8 mouse cellular contexts compared by ENCODE assay signal in the genomic region with DNA sequence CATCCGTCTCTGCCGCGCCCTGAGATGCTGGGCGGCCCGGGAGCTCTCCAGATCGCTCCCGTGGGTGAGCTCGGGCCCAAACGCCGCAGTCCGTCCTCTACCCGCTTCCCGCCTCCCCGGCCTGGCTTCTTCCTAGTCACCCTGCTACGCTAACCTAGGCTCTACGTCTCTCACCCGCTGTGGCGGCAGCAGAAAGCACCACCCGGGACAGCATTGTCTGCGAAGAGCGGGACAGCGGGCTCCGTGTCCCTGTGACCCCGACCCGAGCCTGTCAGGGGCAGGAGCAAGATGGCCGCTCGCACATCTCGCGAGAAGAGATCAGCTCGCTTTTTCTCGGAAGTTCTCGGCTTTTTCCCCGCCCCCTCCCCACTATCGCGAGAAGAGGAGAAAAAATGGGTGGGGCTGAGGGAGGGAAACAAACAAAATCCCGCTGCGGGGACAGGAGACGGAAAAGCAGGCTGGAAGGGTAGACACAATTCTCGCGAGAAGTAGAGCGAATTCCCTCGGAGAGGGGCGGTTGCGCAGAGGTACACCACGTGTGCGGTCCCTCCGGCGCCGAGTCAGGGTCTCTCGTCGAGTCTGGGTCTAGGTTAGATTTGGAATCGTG. TPM values are rescaled to one million over a fixed set of nuclear protein-coding genes. Genes with fewer than 3 reads are reported as not detected.
DNase-seq lines count a peak whose midpoint lies in the region; ATAC-seq lines count a peak whose summit lies in the region.

A gene (plus strand): TSS at position 396 of the 607 bp plus-strand sequence.

- ATAC-seq in megakaryocyte progenitor cell, adult 5-6 weeks (replicated peaks; ENCODE audit: poor library complexity) = peak; percentile 89

- DNase-seq in adipocyte (ENCODE audit: low spot score) = peak; percentile 100
- DNase-seq in embryo, embryonic 10 days (ENCODE audit: low spot score) = peak; percentile 98
- DNase-seq in gastrocnemius, postnatal 10 days = peak; percentile 94
- DNase-seq in induced T-regulatory cell, adult 2 months (ENCODE audit: low read depth) = peak; percentile 100
- peak; percentile 90 to 95 for DNase-seq in left cerebral cortex, adult 9 months (ENCODE audit: low spot score in 2 of 2)
- peak; percentile 92 for DNase-seq in right cerebral cortex, postnatal 14 days
- peak; percentile 95 for DNase-seq in urinary bladder, postnatal 36 days (ENCODE audit: low spot score in 2 of 2)

RNA-seq across cellular contexts. Expression of the gene that starts here (rescaled TPM):
- total RNA-seq in gastrocnemius, postnatal 10 days (2021) = 10 to 100 TPM; 36.0 to 40.6 TPM
- 58.5 and 68.7 TPM in 2 replicates for total RNA-seq in megakaryocyte progenitor cell, adult 5-6 weeks (2015)
- total RNA-seq in megakaryocyte progenitor cell, adult 5-6 weeks (2017) = 37.6 and 39.1 TPM in 2 replicates

Comparison
In these comparisons a context has a peak if more than half of its experiments do, and no peak if none do; other contexts are left out.
1. Peak in every context shown above with its lines: DNase-seq and ATAC-seq.